Mouse (Mus musculus) testis, adult 2 months (tissue): Measurements from ENCODE around the gene Tnfrsf11a. TPM values are rescaled to one million over a fixed set of nuclear protein-coding genes. Genes with fewer than 3 reads are reported as not detected.

Experiments
- H3K27ac ChIP-seq: fragments of 200-500 bp; 2 replicates; pipeline ENCODE4 v1.5.1; 2012; ENCODE audit warnings: low read depth, low read length; ENCODE audit not compliant: control insufficient read depth, insufficient read depth
- H3K27me3 ChIP-seq: fragments of 200-500 bp; 2 replicates; pipeline ENCODE4 v1.6.1; 2012; ENCODE audit warnings: mild to moderate bottlenecking, low read length, moderate library complexity; ENCODE audit not compliant: control insufficient read depth, insufficient read depth
- H3K36me3 ChIP-seq: fragments of 200-500 bp; 2 replicates; pipeline ENCODE4 v1.6.1; 2012; ENCODE audit warnings: mild to moderate bottlenecking, low read length; ENCODE audit not compliant: control insufficient read depth, insufficient read depth
- H3K4me1 ChIP-seq: fragments of 200-500 bp; 2 replicates; pipeline ENCODE4 v1.6.1; 2012; ENCODE audit warnings: low read length; ENCODE audit not compliant: control insufficient read depth, insufficient read depth
- H3K4me3 ChIP-seq: fragments of 200-500 bp; 2 replicates; pipeline ENCODE4 v1.5.1; 2012; ENCODE audit warnings: low read depth, mild to moderate bottlenecking, low read length, moderate library complexity, mixed read lengths; ENCODE audit not compliant: control insufficient read depth
- CTCF ChIP-seq: fragments of 200-500 bp; IDR thresholded peaks from 2 replicates; pipeline ENCODE4 v1.5.1; 2012; ENCODE audit warnings: low read depth, mild to moderate bottlenecking, inconsistent platforms, low read length, moderate library complexity; ENCODE audit not compliant: control insufficient read depth, insufficient read depth, insufficient replicate concordance
- POLR2A ChIP-seq: fragments of 200-500 bp; IDR thresholded peaks from 2 replicates; pipeline ENCODE4 v1.6.1; 2012; ENCODE audit warnings: low read depth, mild to moderate bottlenecking, inconsistent platforms, low read length, moderate library complexity; ENCODE audit not compliant: control insufficient read depth
- polyA plus RNA-seq: library from polyadenylated mRNA; depleted of rRNA; stranded (reverse); fragments of >200 nt; gene quantifications from 2 replicates; pipeline ENCODE4 v1.2.3, GENCODE M21; 2012

The Tnfrsf11a gene
- polyA plus RNA-seq, 1 experiment = 0.26 TPM

GRCm38 (mm10) chr1:105790103-105790502 lies 9.6 kb downstream of the Tnfrsf11a start:
- TF ChIP-seq POLR2A (no peak), CTCF (no peak)
- Histone ChIP-seq H3K27me3 (no peaks in the 10 kb centered on the region), H3K4me1 (no peaks in the 10 kb centered on the region), H3K4me3 (no peak overlapping the region), H3K27ac (no peak overlapping the region), H3K36me3 (no peaks in the 10 kb centered on the region)

GRCm38 (mm10) chr1:105794670-105795069 lies 14.2 kb downstream of the Tnfrsf11a start:
- no peak overlapping the region for H3K27ac ChIP-seq
- no peak overlapping the region for H3K4me3 ChIP-seq
- no peaks in the 10 kb centered on the region for H3K4me1 ChIP-seq
- no peaks in the 10 kb centered on the region for H3K27me3 ChIP-seq
- no peak for TF ChIP-seq POLR2A
- no peak for TF ChIP-seq CTCF
- H3K36me3 ChIP-seq = no peaks in the 10 kb centered on the region

DNA sequence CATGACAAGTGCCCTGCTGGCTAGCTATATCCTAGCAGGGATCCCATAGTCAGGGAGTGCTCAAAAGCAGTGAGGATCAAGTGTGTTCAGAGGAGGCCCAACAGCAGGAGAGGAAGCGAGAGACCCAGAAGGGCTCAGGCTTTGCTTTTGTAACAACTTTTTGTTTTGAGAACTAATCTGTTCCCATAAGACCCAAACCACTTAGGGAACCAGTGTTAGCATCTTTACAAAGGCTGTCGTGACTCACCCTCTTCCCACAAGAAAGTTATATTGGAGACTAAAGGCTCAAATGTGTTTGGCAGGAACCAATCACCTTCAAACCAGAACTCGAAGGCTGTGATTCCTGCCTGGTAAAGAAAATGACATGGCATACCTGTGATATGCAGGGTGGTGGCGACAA lies 15.2 kb downstream of the Tnfrsf11a start:
- Histone ChIP-seq H3K36me3 (no peaks in the 10 kb centered on the region), H3K4me3 (no peak overlapping the region), H3K4me1 (no peaks in the 10 kb centered on the region), H3K27ac (no peak overlapping the region), H3K27me3 (no peaks in the 10 kb centered on the region)
- no peak for TF ChIP-seq CTCF
- no peak for TF ChIP-seq POLR2A

DNA sequence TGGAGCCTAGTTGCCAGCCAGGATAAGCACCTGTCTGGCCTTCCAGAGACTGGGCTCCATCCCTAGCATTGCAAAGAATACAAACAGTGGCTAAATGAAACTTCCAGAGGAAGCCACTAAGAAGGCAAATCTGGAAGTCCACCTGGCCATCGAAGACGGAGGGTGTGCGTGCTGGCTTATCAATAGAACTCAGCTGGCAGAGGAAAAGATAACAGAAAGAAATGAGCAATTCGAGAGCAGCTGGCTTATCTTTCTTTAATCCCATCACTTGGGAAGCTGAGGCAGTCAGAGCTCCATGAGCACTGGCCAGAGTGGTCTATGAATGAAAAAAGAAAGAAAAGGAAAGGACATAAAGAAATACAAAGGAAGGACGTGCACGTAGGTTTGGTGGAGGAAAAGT lies 20.1 kb downstream of the Tnfrsf11a start:
- TF ChIP-seq POLR2A (no peak), CTCF (no peak)
- H3K4me1 ChIP-seq = peaks cover 3% of the 10 kb centered on the region
- H3K27me3 ChIP-seq = no peaks in the 10 kb centered on the region
- H3K4me3 ChIP-seq = no peak overlapping the region
- H3K36me3 ChIP-seq = no peaks in the 10 kb centered on the region
- no peak overlapping the region for H3K27ac ChIP-seq

DNA sequence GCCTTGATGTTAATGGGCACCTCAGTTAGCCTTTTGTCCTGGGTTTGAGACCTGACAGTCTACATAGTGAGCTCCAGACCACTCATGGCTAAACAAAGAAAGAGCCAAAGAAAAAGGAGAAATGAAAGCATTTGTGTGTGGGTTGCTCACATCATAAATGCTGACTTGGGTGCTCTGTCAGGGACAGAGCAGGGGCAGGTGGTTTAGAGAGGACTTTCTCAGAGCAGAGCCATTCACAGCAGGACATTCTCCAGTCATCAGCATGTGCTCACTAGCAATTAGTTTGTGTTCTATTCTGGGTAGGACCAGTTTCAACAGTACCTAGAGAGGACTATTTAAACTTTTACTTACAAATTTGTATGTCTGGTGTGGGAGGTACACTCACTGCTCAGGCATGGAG lies 20.7 kb downstream of the Tnfrsf11a start:
- Histone ChIP-seq H3K4me3 (no peak overlapping the region), H3K27ac (no peak overlapping the region), H3K36me3 (no peaks in the 10 kb centered on the region), H3K27me3 (no peaks in the 10 kb centered on the region), H3K4me1 (peaks cover 3% of the 10 kb centered on the region)
- no peak for TF ChIP-seq POLR2A
- TF ChIP-seq CTCF = no peak

DNA sequence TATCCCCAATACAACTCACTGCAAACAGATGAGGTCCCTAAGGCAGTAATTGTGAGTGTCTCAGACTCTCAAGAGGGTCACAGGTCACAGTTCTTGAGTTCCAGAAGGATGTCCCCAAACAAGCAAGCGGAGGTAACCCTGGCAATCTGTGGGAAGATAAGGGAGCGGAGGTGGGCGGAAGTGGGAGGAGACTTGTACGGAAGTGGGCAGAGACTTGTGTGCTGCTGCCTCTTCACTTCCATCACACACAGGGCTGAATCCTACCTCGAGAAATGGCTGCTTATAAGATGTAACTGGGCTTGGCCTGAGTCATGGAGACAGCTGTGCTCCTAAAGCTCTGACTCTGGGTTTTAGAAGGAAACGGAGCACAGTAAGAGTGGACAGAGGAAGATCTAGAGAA lies 22.4 kb downstream of the Tnfrsf11a start:
- H3K36me3 ChIP-seq = no peaks in the 10 kb centered on the region
- H3K27ac ChIP-seq = no peak overlapping the region
- TF ChIP-seq CTCF (no peak), POLR2A (no peak)
- no peaks in the 10 kb centered on the region for H3K27me3 ChIP-seq
- peak overlapping the region; percentile 17; the same call in 1 of the 2 replicates for H3K4me3 ChIP-seq
- H3K4me1 ChIP-seq = peaks cover 3% of the 10 kb centered on the region

DNA sequence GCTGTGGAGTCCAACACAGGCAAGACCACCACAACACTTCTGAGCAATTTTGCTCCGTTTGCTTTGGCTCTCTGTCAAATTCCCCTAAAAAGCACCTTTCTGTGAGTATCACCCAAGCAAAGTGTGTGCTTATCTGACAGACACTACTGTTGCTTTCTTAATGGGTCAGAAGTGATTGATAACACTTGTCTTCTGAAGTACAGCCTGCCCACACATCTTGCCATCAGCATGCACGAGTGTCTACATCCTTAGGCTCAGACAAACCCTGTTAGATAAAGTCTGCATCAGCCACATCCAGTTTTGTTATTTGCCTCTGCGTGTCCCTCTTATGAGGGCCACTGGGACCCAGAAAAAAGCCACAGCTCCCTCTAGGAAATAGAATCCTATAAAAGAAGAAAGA lies 23.8 kb downstream of the Tnfrsf11a start:
- no peaks in the 10 kb centered on the region for H3K27me3 ChIP-seq
- TF ChIP-seq POLR2A = no peak
- no peak for TF ChIP-seq CTCF
- H3K36me3 ChIP-seq = no peaks in the 10 kb centered on the region
- no peak overlapping the region for H3K27ac ChIP-seq
- peak overlapping the region; percentile 34; the same call in 1 of the 2 replicates for H3K4me3 ChIP-seq
- peaks cover 3% of the 10 kb centered on the region for H3K4me1 ChIP-seq

DNA sequence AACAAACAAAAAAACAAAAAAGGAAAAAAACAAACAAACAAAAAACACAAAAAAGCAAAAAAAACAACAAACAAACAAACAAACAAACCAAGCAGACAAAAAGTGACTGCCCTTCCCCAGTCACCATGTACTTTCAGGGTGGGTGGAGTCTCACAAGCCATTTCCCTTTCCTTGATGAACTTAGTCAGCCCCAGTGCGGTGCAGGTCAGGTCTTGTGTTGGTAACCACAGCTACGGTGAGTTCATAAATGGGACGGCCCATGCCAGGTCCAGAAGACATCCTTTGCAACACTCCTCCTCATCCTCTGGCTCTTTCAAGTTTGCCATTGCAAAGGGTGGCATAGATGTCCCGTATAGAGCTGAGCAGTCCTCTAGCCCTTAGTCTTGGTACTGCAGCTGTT lies 25.0 kb downstream of the Tnfrsf11a start:
- no peaks in the 10 kb centered on the region for H3K27me3 ChIP-seq
- TF ChIP-seq CTCF = no peak
- no peaks in the 10 kb centered on the region for H3K36me3 ChIP-seq
- H3K27ac ChIP-seq = no peak overlapping the region
- peaks cover 3% of the 10 kb centered on the region for H3K4me1 ChIP-seq
- no peak overlapping the region for H3K4me3 ChIP-seq
